Mouse (Mus musculus): ENCODE data around the gene Pls3.

Pls3 gene

GRCm38 (mm10) chrX:75874332-75875291, at the start of gene Pls3:
Gene Pls3, minus strand, starts transcription at chrX:75875182.
- in situ Hi-C loops (cut with MboI) = no loop called here

- in situ Hi-C loops (cut with MboI) = no loop called here
Measured at GRCm38 (mm10) chrX:75895716-75896115, 20.7 kb upstream of the Pls3 start.

- in situ Hi-C loops (cut with MboI) = no loop called here
Measured at GRCm38 (mm10) chrX:75875566-75875965, 584 bp upstream of the Pls3 start.

GRCm38 (mm10) chrX:75873813-75874212, 1.2 kb downstream of the Pls3 start:
- in situ Hi-C loops (cut with MboI) = no loop called here

GRCm38 (mm10) chrX:75873253-75873652, 1.7 kb downstream of the Pls3 start:
- in situ Hi-C loops (cut with MboI) = no loop called here

- in situ Hi-C loops (cut with MboI) = no loop called here
Measured at GRCm38 (mm10) chrX:75871855-75872254, 3.1 kb downstream of the Pls3 start.

- in situ Hi-C loops (cut with MboI) = no loop called here
Measured at GRCm38 (mm10) chrX:75861715-75862114, 13.3 kb downstream of the Pls3 start.

- in situ Hi-C loops (cut with MboI) = no loop called here
Measured at GRCm38 (mm10) chrX:75854294-75854693, 20.7 kb downstream of the Pls3 start.

- in situ Hi-C loops (cut with MboI) = no loop called here
Measured at GRCm38 (mm10) chrX:75844290-75844689, 30.7 kb downstream of the Pls3 start.

- in situ Hi-C loops (cut with MboI) = no loop called here
Measured at GRCm38 (mm10) chrX:75842835-75843234, 32.1 kb downstream of the Pls3 start.

GRCm38 (mm10) chrX:75842120-75842519, 32.9 kb downstream of the Pls3 start:
- in situ Hi-C loops (cut with MboI) = no loop called here

- in situ Hi-C loops (cut with MboI) = no loop called here
Measured at GRCm38 (mm10) chrX:75840263-75840662, 34.7 kb downstream of the Pls3 start.

- in situ Hi-C loops (cut with MboI) = no loop called here
Measured at GRCm38 (mm10) chrX:75834836-75835235, 40.1 kb downstream of the Pls3 start.

GRCm38 (mm10) chrX:75834286-75834685, 40.7 kb downstream of the Pls3 start:
- in situ Hi-C loops (cut with MboI) = no loop called here

GRCm38 (mm10) chrX:75833006-75833641, 41.9 kb downstream of the Pls3 start:
- in situ Hi-C loops (cut with MboI) = no loop called here

GRCm38 (mm10) chrX:75829867-75830255, 45.1 kb downstream of the Pls3 start:
- in situ Hi-C loops (cut with MboI) = no loop called here

- in situ Hi-C loops (cut with MboI) = no loop called here
Measured at GRCm38 (mm10) chrX:75829240-75829866, 45.6 kb downstream of the Pls3 start.

GRCm38 (mm10) chrX:75818647-75819271, 56.2 kb downstream of the Pls3 start:
- in situ Hi-C loops (cut with MboI) = no loop called here

- in situ Hi-C loops (cut with MboI) = no loop called here
Measured at GRCm38 (mm10) chrX:75814958-75815357, 60.0 kb downstream of the Pls3 start.

GRCm38 (mm10) chrX:75814123-75814522, 60.9 kb downstream of the Pls3 start:
- in situ Hi-C loops (cut with MboI) = no loop called here

GRCm38 (mm10) chrX:75796583-75796982, 78.4 kb downstream of the Pls3 start:
- in situ Hi-C loops (cut with MboI) = no loop called here

GRCm38 (mm10) chrX:75779796-75780195, 95.2 kb downstream of the Pls3 start:
- in situ Hi-C loops (cut with MboI) = no loop called here

Measured in mature B cell (primary cell).